Mouse (Mus musculus) heart, embryonic 11.5 days (tissue): ENCODE measurements around the gene Dazap1. TPM values are rescaled to one million over a fixed set of nuclear protein-coding genes. Genes with fewer than 3 reads are reported as not detected.

Experiments used
- ATAC-seq: fragments of 200-750 bp; cut with Nextera tagmentation; replicated peaks from 2 replicates; pipeline ENCODE4 v1.8.0; 2017; ENCODE audit warnings: moderate library complexity; ENCODE audit not compliant: insufficient number of reproducible peaks, low FRiP score, low TSS enrichment
- H3K27ac ChIP-seq: fragments of 300-500 bp; sonication (generic); 2 replicates; pipeline ENCODE4 v1.5.1; 2014; ENCODE audit warnings: mild to moderate bottlenecking, low read depth, low read length
- H3K27me3 ChIP-seq: fragments of 300-500 bp; sonication (generic); 2 replicates; pipeline ENCODE4 v1.6.1; 2014; ENCODE audit warnings: mild to moderate bottlenecking, low read length, mixed read lengths; ENCODE audit not compliant: control insufficient read depth, insufficient read depth
- H3K36me3 ChIP-seq: fragments of 300-500 bp; sonication (generic); 2 replicates; pipeline ENCODE4 v1.6.1; 2014; ENCODE audit warnings: mild to moderate bottlenecking, low read length, moderate library complexity, mixed read lengths; ENCODE audit not compliant: control insufficient read depth, insufficient read depth
- H3K4me1 ChIP-seq: fragments of 300-500 bp; sonication (generic); 2 replicates; pipeline ENCODE4 v1.6.1; 2014; ENCODE audit warnings: low read length; ENCODE audit not compliant: control insufficient read depth, insufficient read depth
- H3K4me2 ChIP-seq: fragments of 300-500 bp; sonication (generic); 2 replicates; pipeline ENCODE4 v1.6.1; 2014; ENCODE audit warnings: mild to moderate bottlenecking, moderate library complexity
- H3K4me3 ChIP-seq: fragments of 300-500 bp; sonication (generic); 2 replicates; pipeline ENCODE4 v1.5.1; 2014; ENCODE audit warnings: low read depth, low read length
- H3K9ac ChIP-seq: fragments of 300-500 bp; sonication (generic); 2 replicates; pipeline ENCODE4 v1.6.1; 2014; ENCODE audit warnings: mild to moderate bottlenecking, low read depth, low read length, moderate library complexity
- H3K9me3 ChIP-seq: fragments of 300-500 bp; sonication (generic); replicated peaks from 2 replicates; pipeline ENCODE4 v1.6.1; 2016; ENCODE audit warnings: low read length; ENCODE audit not compliant: control insufficient read depth
- WGBS: fragments of 180-500 bp; shearing (Covaris S2); extraction: QIAGEN DNeasy Blood & Tissue Kit; methylation state at CpG from one replicate; pipeline ENCODE4 v1.1.7; 2014; ENCODE audit not compliant: insufficient replicate concordance; 5-methylcytosine and 5-hydroxymethylcytosine counted together
- polyA plus RNA-seq: library from polyadenylated mRNA; unstranded; fragments of >200 nt; fragmentation: Nextera tagmentation; extraction: Ambion mirVana; gene quantifications from 2 replicates; pipeline ENCODE4 v1.2.1, GENCODE M21; 2014

The Dazap1 gene
- polyA plus RNA-seq, 1 experiment from 2014 or later, result 29.9 TPM

DNA sequence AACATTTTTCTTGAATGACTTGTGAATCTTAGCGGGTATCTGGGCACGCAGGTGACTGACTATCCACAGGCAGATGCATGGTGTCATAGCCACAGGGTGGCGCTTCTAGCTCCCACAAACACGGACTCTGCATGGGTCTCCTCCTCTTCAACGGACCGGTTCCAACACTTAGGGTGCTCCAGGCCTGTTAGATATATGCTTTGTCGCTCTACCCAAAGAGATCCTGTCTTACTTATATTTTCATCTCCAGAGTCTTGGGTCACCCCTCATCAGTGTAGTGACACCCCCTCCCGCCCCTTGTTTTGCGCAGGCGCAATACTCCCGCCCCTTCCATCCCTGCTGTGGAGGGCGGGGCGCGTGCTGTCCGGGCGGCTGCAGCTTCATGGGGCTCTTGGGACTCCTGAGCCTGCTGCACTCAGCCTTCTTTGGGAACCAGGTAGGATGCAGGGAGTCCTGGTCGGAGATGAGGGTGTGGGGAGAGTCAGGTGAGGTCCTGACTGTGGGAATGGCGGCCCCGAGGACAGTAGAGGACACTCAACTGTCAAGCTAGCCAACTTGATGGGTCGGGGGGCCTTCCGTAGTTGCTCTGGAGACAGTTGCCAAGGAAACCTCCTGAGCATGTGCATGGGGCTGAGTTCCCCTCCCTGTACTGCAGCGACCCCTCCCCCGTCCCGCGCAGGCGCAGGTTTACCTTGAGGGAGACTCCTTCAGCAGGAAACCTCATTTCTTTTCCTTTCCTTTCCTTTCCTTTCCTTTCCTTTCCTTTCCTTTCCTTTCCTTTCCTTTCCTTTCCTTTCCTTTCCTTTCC is 34.5 kb downstream of the Dazap1 start, which contains the start of gene Apc2:
TSS of gene Apc2 (plus strand) at position 360 of the 808 bp plus-strand sequence.
- no peaks in the 10 kb centered on the region for H3K9me3 ChIP-seq
- 1% methylated on average over 26 of the region's 26 CpGs for WGBS
- H3K4me1 ChIP-seq, result 0 out of 2 replicates have a peak, but pooled peaks cover 8% of the 10 kb centered on the region
- H3K9ac ChIP-seq, result peak within 1 kb of the TSS; percentile 56
- H3K4me2 ChIP-seq, result peak within 1 kb of the TSS; percentile 79
- H3K36me3 ChIP-seq, result peaks cover 12% of the 10 kb centered on the region
- peak within 1 kb of the TSS; percentile 45 for H3K4me3 ChIP-seq
- H3K27me3 ChIP-seq, result peaks cover 43% of the 10 kb centered on the region
- ATAC-seq, result peak; percentile 31; the same call in 1 of the 2 replicates
- 0 out of 2 replicates have a peak within 1 kb of the TSS, but pooled peaks have one; percentile 50 for H3K27ac ChIP-seq

DNA sequence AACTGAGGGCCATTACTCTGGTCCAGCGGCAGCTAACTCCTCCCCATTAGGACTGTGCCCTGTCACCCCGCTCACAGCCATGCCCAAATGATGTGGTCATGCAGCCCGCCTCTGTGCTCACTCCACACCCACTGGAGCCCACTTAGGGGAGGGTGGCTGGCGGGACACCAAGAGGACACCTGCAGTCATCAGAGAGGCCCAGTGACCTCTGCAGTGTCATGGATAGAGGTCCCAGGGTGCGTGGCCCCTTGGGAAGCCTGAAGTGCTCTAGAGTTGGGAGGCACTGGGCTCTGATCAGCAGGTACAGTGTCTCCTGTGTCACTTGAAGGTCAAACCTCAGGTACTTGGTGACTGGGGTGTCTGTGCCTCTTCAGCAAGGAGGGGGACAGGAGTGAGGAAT is 35.5 kb downstream of the Dazap1 start:
- WGBS, result 77% methylated on average over 5 of the region's 5 CpGs
- Histone ChIP-seq H3K4me2 (0 out of 2 replicates have a peak overlapping the region, but pooled peaks have one; percentile 79), H3K4me3 (no peak overlapping the region), H3K4me1 (0 out of 2 replicates have a peak, but pooled peaks cover 6% of the 10 kb centered on the region), H3K27me3 (peaks cover 53% of the 10 kb centered on the region), H3K27ac (no peak overlapping the region), H3K9me3 (no peaks in the 10 kb centered on the region), H3K9ac (no peak overlapping the region), H3K36me3 (peaks cover 12% of the 10 kb centered on the region)
- ATAC-seq, result no peak

DNA sequence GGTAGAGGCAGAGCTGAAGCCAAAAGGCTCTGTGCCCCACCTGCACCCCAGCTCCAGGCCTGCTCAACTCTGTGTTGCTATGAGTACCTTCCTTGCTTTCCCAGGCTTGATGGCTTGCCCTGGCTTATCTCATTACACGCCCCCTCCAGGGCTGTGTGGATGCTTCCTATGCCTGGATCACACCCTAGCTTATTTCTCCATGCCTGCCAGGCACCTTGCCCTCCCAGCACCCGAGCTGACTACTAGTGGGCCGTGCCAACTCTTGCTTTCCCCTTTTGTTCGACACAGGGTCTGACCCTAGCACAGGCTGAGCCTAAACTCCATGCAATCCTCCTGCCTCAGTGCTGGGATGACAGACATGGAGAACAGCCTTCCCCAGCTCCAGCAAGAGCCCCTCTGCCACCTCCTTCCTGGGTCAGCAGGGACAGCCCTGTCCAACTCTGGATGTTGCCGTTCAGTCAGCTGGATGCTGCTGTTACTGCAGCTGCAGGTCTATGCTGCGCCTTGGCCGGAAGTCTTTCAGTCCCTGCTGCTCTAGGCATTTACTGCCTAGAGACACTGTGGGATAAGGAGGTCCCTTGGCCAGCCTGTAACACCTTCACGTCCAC is 36.3 kb downstream of the Dazap1 start:
- Histone ChIP-seq H3K36me3 (peaks cover 12% of the 10 kb centered on the region), H3K4me3 (no peak overlapping the region), H3K9me3 (no peaks in the 10 kb centered on the region), H3K9ac (no peak overlapping the region), H3K27ac (no peak overlapping the region), H3K4me2 (no peak overlapping the region), H3K27me3 (peaks cover 58% of the 10 kb centered on the region), H3K4me1 (peaks cover 10% of the 10 kb centered on the region; the same call in 1 of the 2 replicates)
- no peak for ATAC-seq
- WGBS, result 59% methylated on average over 8 of the region's 8 CpGs

DNA sequence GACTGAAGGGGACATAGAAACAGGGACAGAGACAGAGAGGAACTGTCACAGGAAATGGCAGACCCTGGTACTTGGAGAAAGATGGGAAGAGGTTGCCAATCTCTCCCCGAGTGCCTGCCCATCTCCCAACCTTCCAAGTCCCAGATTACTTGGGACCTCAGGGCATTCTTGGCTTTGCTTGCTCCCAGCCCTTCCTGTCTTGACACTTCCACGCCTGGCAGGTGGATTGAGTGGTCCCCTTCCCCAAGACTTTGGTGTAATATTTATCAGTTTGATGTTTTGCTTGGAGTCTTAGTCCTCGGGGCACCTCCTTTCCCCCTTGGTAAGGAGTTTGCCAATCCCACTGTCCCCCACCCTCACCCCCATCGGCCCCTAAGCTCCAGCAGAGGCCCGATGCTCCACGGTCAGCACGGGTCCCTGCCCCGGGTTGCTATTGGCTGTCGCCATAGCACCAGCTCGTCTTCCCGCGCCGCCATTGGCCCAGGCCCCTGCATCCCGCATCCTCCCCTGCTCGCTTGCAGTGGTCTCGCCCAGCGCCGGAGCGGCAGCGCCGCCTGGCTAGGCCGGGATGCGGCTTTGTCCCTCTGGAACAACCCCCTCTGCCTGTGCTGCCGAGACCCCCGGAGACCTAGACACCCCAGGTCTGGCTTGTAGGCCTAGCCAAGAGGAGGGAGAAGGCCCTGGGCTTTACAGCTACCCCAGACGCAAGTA is 37.4 kb downstream of the Dazap1 start:
- Histone ChIP-seq H3K27ac (no peak overlapping the region), H3K9ac (no peak overlapping the region), H3K36me3 (peaks cover 12% of the 10 kb centered on the region), H3K4me3 (0 out of 2 replicates have a peak overlapping the region, but pooled peaks have one; percentile 6), H3K27me3 (peaks cover 58% of the 10 kb centered on the region), H3K4me2 (peak overlapping the region; percentile 22; the same call in 1 of the 2 replicates), H3K4me1 (peaks cover 9% of the 10 kb centered on the region; the same call in 1 of the 2 replicates), H3K9me3 (no peaks in the 10 kb centered on the region)
- ATAC-seq, result no peak
- 7% methylated on average over 26 of the region's 26 CpGs for WGBS

DNA sequence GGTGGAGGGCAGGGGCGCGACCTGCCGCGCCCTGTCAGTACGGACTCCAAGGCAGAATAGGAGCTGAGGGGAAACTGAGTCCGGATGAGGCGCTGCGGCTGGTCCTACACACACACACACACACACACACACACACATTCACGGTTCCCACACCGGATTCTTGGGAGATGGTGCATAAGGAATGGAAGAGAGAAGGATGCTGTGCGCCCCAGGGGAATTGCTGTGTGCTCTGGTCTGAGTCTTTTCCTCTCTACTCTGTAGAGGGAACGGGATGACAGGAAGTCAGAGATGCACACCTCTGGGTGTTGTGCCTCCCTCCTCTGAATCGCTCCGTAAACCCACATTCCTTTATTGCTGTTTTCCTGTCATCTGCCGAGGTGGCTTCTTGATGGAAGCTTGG is 38.0 kb downstream of the Dazap1 start:
- no peak for ATAC-seq
- no peaks in the 10 kb centered on the region for H3K9me3 ChIP-seq
- 12% methylated on average over 15 of the region's 15 CpGs for WGBS
- no peak overlapping the region for H3K4me3 ChIP-seq
- H3K4me1 ChIP-seq, result peaks cover 9% of the 10 kb centered on the region; the same call in 1 of the 2 replicates
- peaks cover 7% of the 10 kb centered on the region for H3K36me3 ChIP-seq
- H3K27me3 ChIP-seq, result peaks cover 59% of the 10 kb centered on the region
- H3K27ac ChIP-seq, result no peak overlapping the region
- peak overlapping the region; percentile 22; the same call in 1 of the 2 replicates for H3K4me2 ChIP-seq
- no peak overlapping the region for H3K9ac ChIP-seq

DNA sequence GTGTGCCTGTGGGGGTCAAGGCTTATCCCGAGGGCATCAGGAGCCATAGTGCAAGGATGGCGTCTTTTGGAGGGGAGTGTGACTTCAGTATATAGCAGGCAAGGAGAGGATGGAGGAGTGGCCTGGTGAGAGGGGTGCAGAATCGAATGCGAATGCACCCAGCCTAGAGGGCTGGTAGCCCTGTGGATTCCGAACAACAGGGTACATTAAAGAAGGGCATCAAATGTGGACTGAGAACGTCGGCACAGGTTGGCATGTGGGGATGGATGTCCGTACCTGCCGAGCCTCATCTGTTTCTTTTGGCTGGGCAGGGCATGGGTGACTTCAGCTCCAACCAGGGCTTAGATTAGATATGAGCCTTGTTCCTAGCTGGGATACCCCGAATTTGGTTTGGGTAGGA is 38.5 kb downstream of the Dazap1 start:
- Histone ChIP-seq H3K4me3 (no peak overlapping the region), H3K27ac (no peak overlapping the region), H3K4me2 (no peak overlapping the region), H3K9me3 (no peaks in the 10 kb centered on the region), H3K9ac (no peak overlapping the region), H3K27me3 (peaks cover 64% of the 10 kb centered on the region), H3K4me1 (peaks cover 9% of the 10 kb centered on the region; the same call in 1 of the 2 replicates), H3K36me3 (peaks cover 2% of the 10 kb centered on the region; the same call in 1 of the 2 replicates)
- no peak for ATAC-seq
- WGBS, result 51% methylated on average over 10 of the region's 10 CpGs

DNA sequence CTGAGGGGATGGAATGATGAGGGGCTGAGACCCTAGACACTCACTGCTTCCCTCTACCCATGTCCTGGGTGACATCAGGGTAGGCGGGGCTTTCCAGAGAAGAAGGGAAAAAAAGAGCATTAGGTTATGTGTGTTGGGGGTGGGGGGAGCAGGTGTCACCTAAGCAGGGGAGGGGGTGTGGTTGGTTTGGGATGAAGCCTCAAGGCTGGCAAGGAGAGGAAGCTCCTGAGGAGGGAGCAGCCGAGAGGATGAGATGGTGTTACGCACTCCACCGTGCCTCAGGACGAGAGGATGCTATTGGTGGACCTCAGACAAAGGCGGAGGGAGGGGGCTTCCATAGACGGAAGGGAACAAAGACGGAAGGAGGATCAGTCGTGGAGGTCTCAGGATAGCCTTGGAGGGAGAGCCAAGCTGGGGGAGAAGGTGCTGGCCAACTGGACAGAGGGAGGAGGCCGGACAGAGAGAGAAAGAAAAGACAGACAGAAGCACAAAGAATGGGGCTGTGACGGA is 39.4 kb downstream of the Dazap1 start:
- H3K9me3 ChIP-seq, result no peaks in the 10 kb centered on the region
- no peak overlapping the region for H3K4me3 ChIP-seq
- peaks cover 73% of the 10 kb centered on the region for H3K27me3 ChIP-seq
- H3K9ac ChIP-seq, result no peak overlapping the region
- H3K4me2 ChIP-seq, result no peak overlapping the region
- peaks cover 6% of the 10 kb centered on the region; the same call in 1 of the 2 replicates for H3K4me1 ChIP-seq
- H3K36me3 ChIP-seq, result no peaks in the 10 kb centered on the region
- WGBS, result 26% methylated on average over 11 of the region's 11 CpGs
- H3K27ac ChIP-seq, result no peak overlapping the region
- no peak for ATAC-seq
